Mouse (Mus musculus) neural tube, embryonic 12.5 days (tissue): ENCODE measurements around the gene Rgl2. TPM values are rescaled to one million over a fixed set of nuclear protein-coding genes. Genes with fewer than 3 reads are reported as not detected.
"Not testable (repeated sequence)": the region's sequence is repeated elsewhere in the genome, so short reads cannot be mapped to it uniquely, and the experiment has no call there.

Experiments used
- ATAC-seq: fragments of 200-750 bp; cut with Nextera tagmentation; 2 replicates; pipeline ENCODE4 v1.8.0; 2017; ENCODE audit warnings: low read depth, mild to moderate bottlenecking, moderate TSS enrichment, moderate library complexity; ENCODE audit not compliant: low FRiP score
- H3K27ac ChIP-seq: fragments of 300-500 bp; sonication (generic); 2 replicates; pipeline ENCODE4 v1.5.1; 2016
- H3K27me3 ChIP-seq: fragments of 300-500 bp; sonication (generic); replicated peaks from 2 replicates; pipeline ENCODE4 v1.6.1; 2016; ENCODE audit warnings: mild to moderate bottlenecking
- H3K36me3 ChIP-seq: fragments of 300-500 bp; sonication (generic); 2 replicates; pipeline ENCODE4 v1.6.1; 2016; ENCODE audit warnings: mild to moderate bottlenecking
- H3K4me1 ChIP-seq: fragments of 300-500 bp; sonication (generic); 2 replicates; pipeline ENCODE4 v1.6.1; 2016
- H3K4me2 ChIP-seq: fragments of 300-500 bp; sonication (generic); replicated peaks from 2 replicates; pipeline ENCODE4 v1.6.1; 2016; ENCODE audit warnings: mild to moderate bottlenecking
- H3K4me3 ChIP-seq: fragments of 300-500 bp; sonication (generic); 2 replicates; pipeline ENCODE4 v1.5.1; 2016
- H3K9ac ChIP-seq: fragments of 300-500 bp; sonication (generic); 2 replicates; pipeline ENCODE4 v1.6.1; 2016; ENCODE audit warnings: mild to moderate bottlenecking
- H3K9me3 ChIP-seq: fragments of 300-500 bp; sonication (generic); 2 replicates; pipeline ENCODE4 v1.6.1; 2016; ENCODE audit warnings: mild to moderate bottlenecking
- WGBS: fragments of 180-500 bp; shearing (Covaris S2); methylation state at CpG from one replicate; pipeline ENCODE4 v1.1.7; 2016; 5-methylcytosine and 5-hydroxymethylcytosine counted together
- polyA plus RNA-seq: library from polyadenylated mRNA; unstranded; fragments of >200 nt; fragmentation: Nextera tagmentation; extraction: Ambion mirVana; gene quantifications from 2 replicates; pipeline ENCODE4 v1.2.1, GENCODE M21; 2016

The Rgl2 gene
- polyA plus RNA-seq, result 64.3 and 68.1 TPM in 2 replicates

DNA sequence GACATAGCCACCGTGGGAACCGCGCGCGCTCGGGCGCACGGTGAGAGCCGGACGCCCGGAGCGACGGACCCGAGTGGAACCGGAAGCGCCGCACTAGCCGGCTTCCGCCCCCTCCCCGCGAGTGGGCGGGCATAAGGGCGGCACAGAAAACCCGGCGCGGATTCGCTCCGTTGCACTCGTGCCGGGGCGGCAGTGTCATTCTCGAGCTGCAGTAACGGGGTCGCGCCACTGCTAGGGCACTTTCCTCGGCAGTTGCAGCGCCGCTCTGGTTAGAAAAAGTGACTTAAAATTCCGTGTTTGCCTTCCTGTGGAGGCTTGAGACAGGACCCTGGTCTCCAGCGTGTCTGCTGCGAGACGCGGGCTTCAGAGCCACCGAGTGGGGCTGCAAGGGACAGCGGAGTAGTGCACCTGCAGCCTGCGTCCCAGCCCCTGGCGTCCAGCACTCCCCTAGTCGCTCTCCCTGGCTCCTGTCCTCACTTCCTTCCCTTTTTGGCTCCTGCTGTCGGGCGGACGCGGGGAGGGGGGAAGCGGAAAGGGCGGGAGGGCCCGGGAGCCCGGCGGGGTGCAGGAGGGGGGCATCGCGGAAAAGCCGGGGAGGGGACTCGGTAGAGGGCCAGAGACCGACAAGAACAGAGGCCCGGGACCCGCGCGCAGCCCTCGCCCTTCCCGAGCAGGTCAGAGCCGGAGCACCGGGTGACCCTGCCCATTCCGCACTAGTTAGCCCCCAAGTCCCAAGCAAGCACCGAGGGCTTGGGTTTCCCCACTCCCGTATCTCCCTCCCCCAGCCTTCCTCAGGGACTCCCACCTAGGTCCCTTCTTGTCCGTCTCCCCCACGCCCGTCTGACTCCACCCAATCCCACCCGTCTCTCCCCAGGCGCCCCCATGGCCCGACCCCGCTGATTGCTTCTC, at the start of gene Rgl2:
TSS of gene Rgl2 (plus strand) at position 173 of the 909 bp plus-strand sequence.
- peak; percentile 82 for ATAC-seq
- no peaks in the 10 kb centered on the region for H3K9me3 ChIP-seq
- peak within 1 kb of the TSS; percentile 88 for H3K9ac ChIP-seq
- no peaks in the 10 kb centered on the region; the same call in 1 of the 2 replicates for H3K27me3 ChIP-seq
- H3K27ac ChIP-seq, result peak within 1 kb of the TSS; percentile 94
- H3K4me1 ChIP-seq, result peaks cover 21% of the 10 kb centered on the region
- peak within 1 kb of the TSS; percentile 82 for H3K4me3 ChIP-seq
- peak within 1 kb of the TSS; percentile 98 for H3K4me2 ChIP-seq
- peaks cover 43% of the 10 kb centered on the region for H3K36me3 ChIP-seq
- WGBS, result under 1% methylated on average over 75 of the region's 80 CpGs

GRCm38 (mm10) chr17:33884320-33884719, 45.0 kb upstream of the Rgl2 start:
- not testable (repeated sequence) for H3K27ac ChIP-seq, H3K27me3 ChIP-seq
- H3K36me3 ChIP-seq, result peaks cover 41% of the 10 kb centered on the region

DNA sequence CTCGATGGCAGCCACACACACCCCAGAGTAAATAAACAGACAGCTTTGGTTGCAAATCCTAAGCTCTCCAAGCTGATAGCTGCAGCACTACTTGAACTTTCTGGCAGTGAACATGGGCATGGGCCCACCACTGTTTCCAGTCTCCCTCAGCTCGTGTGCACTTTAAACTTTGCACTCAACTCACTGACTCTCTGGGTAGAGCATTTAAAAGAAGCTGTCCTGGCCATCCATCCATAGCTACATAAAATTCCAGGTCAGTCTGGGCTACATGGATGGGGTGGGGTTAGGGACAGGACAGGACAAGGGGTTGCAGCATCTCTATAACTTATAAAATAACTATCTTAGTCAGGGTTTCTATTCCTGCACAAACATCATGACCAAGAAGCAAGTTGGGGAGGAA, 41.5 kb upstream of the Rgl2 start:
- H3K9me3 ChIP-seq, ATAC-seq, H3K9ac ChIP-seq, H3K27me3 ChIP-seq, H3K4me1 ChIP-seq, H3K27ac ChIP-seq, H3K4me3 ChIP-seq: not testable (repeated sequence)
- peaks cover 20% of the 10 kb centered on the region; the same call in 1 of the 2 replicates for H3K36me3 ChIP-seq
- peak overlapping the region; percentile 16; the same call in 1 of the 2 replicates for H3K4me2 ChIP-seq
- WGBS, result 81% methylated on average over 2 of the region's 2 CpGs

More at GRCm38 (mm10) chr17:33884320-33884719, 45.0 kb upstream of the Rgl2 start:
- 95% methylated on average over 10 of the region's 11 CpGs for WGBS
- not testable (repeated sequence) for H3K9me3 ChIP-seq, H3K4me2 ChIP-seq, H3K4me1 ChIP-seq, H3K4me3 ChIP-seq, ATAC-seq, H3K9ac ChIP-seq

DNA sequence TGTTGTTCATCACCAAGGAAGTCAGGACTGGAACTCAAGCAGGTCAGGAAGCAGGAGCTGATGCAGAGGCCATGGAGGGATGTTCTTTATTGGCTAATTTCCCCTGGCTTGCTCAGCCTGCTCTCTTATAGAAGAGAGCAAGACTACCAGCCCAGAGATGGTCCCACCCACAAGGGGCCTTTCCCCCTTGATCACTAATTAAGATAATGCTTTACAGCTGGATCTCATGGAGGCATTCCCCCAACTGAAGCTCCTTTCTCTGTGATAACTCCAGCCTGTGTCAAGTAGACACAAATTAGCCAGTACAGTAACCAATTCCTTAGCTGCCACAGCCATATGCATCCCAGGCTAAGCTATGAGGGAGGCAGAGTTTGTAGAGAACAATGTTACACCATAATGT, 41.1 kb upstream of the Rgl2 start:
- not testable (repeated sequence) for H3K27ac ChIP-seq, ATAC-seq, H3K27me3 ChIP-seq, H3K9ac ChIP-seq, H3K9me3 ChIP-seq, H3K4me1 ChIP-seq, H3K4me3 ChIP-seq
- Histone ChIP-seq H3K36me3 (peaks cover 18% of the 10 kb centered on the region; the same call in 1 of the 2 replicates), H3K4me2 (peak overlapping the region; percentile 16; the same call in 1 of the 2 replicates)

DNA sequence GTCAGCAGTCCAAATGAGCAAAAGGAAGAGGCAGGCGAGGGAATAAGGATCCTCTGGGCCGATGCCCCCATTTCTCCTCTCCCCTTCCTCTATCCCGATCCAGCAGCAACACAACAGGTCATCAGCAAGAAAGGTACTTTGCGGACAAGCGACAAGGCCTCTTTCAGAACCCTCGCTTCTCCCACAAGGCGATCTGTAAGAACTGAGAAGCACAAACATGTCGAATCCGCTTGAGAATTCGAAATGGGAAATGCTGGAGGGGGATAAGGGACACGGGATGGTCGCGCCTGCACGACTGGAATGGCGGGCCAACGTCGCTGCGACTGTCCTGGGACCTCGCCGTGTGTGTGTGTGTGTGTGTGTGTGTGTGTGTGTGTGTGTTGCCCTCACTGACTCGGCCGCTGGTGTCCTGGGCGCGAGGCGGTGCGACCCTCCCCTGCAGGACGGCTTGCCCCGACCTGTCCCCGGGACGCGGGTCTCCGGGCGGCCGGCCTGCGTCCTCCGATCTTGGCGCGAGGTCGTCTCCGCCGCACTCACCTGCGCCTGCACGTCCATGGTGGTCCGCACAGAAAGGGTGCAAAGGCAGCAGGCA, 39.3 kb upstream of the Rgl2 start:
- ATAC-seq, result peak; percentile 63
- peak overlapping the region; percentile 65 for H3K4me3 ChIP-seq
- H3K27ac ChIP-seq, H3K4me1 ChIP-seq, H3K27me3 ChIP-seq, H3K9me3 ChIP-seq, H3K36me3 ChIP-seq: not testable (repeated sequence)
- peak overlapping the region; percentile 59 for H3K9ac ChIP-seq
- peak overlapping the region; percentile 79 for H3K4me2 ChIP-seq
- 1% methylated on average over 28 of the region's 44 CpGs for WGBS

DNA sequence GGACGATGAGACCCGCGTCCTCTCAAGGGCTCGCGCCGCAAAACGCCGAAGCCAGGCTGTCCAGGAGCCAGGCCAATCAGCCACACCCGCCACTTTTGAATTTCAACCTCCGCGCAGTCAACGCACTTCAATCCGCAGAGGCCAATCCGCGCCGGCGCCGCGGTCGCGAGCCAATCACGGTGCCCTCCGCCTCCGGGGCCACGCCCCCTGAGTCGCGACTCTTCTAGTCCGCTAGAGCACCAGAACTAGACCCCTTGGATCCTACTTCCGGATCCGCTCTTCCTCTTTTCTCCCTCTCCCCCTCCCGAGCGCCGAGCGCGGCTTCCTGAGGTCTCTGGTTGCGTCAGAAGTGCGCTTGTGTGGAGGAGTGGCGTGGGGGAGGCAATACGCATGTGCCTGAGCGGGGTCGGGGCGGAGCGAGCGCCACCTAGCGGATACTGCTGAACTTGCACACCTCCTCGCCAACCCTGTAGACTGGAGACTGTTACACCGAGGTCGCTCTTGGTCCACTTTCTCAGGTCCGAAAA, 38.7 kb upstream of the Rgl2 start, which contains the start of gene Kifc1:
TSS of gene Kifc1 (minus strand) at position 129 of the 527 bp plus-strand sequence.
- Histone ChIP-seq H3K4me1 (peaks cover 7% of the 10 kb centered on the region), H3K27ac (no peak within 1 kb of the TSS), H3K4me3 (peak within 1 kb of the TSS; percentile 65), H3K36me3 (peaks cover 8% of the 10 kb centered on the region; the same call in 1 of the 2 replicates), H3K9ac (peak within 1 kb of the TSS; percentile 59), H3K27me3 (no peaks in the 10 kb centered on the region), H3K9me3 (no peaks in the 10 kb centered on the region), H3K4me2 (peak within 1 kb of the TSS; percentile 79)
- ATAC-seq, result peak; percentile 99
- under 1% methylated on average over 49 of the region's 49 CpGs for WGBS

DNA sequence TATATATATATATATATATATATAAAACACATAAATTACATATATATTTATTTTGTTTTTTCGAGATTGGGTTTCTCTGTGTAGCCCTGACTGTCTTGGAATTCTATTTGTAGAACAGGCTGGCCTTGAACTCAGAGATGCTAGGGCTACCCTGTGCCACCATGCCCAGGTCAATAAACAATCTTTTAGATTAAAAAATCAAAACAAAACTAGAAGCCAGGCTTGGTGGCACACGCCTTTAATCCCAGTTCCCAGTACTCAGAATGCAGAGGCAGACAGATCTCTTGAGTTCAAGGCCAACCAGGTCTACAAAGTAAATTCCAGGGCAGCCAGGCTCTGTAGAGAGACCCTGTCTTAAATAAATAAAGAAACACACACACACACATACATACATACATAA, 38.0 kb upstream of the Rgl2 start:
- ATAC-seq, result no peak
- peaks cover under 1% of the 10 kb centered on the region; the same call in 1 of the 2 replicates for H3K36me3 ChIP-seq
- no peak overlapping the region for H3K27ac ChIP-seq
- H3K9me3 ChIP-seq, result no peaks in the 10 kb centered on the region
- no peak overlapping the region for H3K4me3 ChIP-seq
- no peak overlapping the region for H3K9ac ChIP-seq
- H3K4me2 ChIP-seq, result no peak overlapping the region
- 59% methylated on average over 2 of the region's 2 CpGs for WGBS
- H3K27me3 ChIP-seq, result no peaks in the 10 kb centered on the region
- H3K4me1 ChIP-seq, result peaks cover 7% of the 10 kb centered on the region

- 71% methylated on average over 6 of the region's 6 CpGs for WGBS
- H3K36me3 ChIP-seq, ATAC-seq, H3K4me2 ChIP-seq, H3K9me3 ChIP-seq, H3K9ac ChIP-seq, H3K27ac ChIP-seq, H3K4me1 ChIP-seq, H3K4me3 ChIP-seq, H3K27me3 ChIP-seq: not testable (repeated sequence)
Measured at GRCm38 (mm10) chr17:33891892-33892291, 37.5 kb upstream of the Rgl2 start.

GRCm38 (mm10) chr17:33892429-33892828, 36.9 kb upstream of the Rgl2 start:
- Histone ChIP-seq H3K27ac (no peak overlapping the region), H3K36me3 (no peaks in the 10 kb centered on the region), H3K4me3 (no peak overlapping the region), H3K27me3 (no peaks in the 10 kb centered on the region), H3K4me1 (peaks cover 7% of the 10 kb centered on the region), H3K4me2 (no peak overlapping the region), H3K9me3 (no peaks in the 10 kb centered on the region), H3K9ac (no peak overlapping the region)
- no peak for ATAC-seq
- 20% methylated on average over 7 of the region's 7 CpGs for WGBS

- H3K4me3 ChIP-seq, ATAC-seq, H3K9ac ChIP-seq, H3K9me3 ChIP-seq, H3K4me2 ChIP-seq, H3K4me1 ChIP-seq, H3K27me3 ChIP-seq, H3K27ac ChIP-seq, H3K36me3 ChIP-seq: not testable (repeated sequence)
- 79% methylated on average over 4 of the region's 4 CpGs for WGBS
Measured at GRCm38 (mm10) chr17:33893011-33893410, 36.3 kb upstream of the Rgl2 start.

DNA sequence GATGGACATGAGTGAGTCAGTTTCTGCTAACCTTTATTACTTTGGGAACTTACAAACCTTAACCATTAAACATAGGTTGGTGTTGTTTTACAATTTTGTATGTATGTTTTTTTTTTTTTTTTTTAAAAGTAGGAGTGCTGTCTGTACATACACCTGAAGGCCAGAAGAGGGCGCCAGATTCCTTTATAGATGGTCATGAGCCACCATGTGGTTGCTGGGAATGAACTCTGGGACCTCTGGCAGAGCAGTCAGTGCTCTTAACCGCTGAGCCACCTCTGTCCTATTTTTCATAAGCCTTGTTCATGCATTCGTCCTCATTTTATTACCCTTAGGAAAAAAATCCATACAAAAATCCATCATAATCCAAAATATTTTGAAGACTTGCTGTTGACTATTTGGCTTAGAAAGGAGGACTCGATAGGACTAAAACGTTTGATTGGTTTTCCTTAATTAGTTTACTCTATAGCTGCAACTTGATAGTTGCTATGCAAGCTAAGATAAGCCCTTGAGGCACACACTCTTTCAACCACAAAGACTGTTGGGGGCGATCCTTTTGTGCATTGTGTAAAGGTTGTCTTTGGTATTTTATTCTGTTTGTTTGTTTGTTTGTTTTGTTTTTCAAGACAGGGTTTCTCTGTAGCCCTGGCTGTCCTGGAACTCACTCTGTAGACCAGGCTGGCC, 32.1 kb upstream of the Rgl2 start:
- no peaks in the 10 kb centered on the region for H3K9me3 ChIP-seq
- H3K27ac ChIP-seq, result no peak overlapping the region
- 44% methylated on average over 6 of the region's 6 CpGs for WGBS
- no peaks in the 10 kb centered on the region for H3K4me1 ChIP-seq
- H3K27me3 ChIP-seq, result no peaks in the 10 kb centered on the region
- no peak overlapping the region for H3K4me2 ChIP-seq
- no peak overlapping the region for H3K4me3 ChIP-seq
- ATAC-seq, result no peak
- H3K36me3 ChIP-seq, result no peaks in the 10 kb centered on the region
- H3K9ac ChIP-seq, result no peak overlapping the region

- ATAC-seq, H3K9ac ChIP-seq, H3K9me3 ChIP-seq, H3K4me2 ChIP-seq, H3K36me3 ChIP-seq, H3K4me3 ChIP-seq, H3K27me3 ChIP-seq, H3K4me1 ChIP-seq, H3K27ac ChIP-seq: not testable (repeated sequence)
- 91% methylated on average over 4 of the region's 4 CpGs for WGBS
Measured at GRCm38 (mm10) chr17:33898193-33898592, 31.1 kb upstream of the Rgl2 start.
